In the genomic region with DNA sequence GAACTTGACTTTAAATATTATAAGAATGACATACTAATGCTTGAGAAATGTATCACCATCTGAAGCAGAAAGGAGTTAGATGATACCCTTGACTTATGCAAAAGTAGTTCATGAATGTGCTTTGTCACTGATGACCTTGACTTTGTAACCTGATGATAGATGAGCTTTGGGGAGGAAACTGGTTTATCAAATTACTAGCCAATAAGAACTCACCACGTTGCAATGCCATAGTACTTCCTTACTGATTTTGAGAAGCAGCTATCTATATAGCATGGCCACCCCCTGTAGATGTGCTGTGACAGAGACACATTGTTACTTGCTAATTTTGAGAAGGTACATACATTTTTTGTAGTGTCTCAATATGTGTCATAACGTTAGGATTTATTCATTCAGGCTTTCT, we compare ENCODE assay signal across 34 mouse cellular contexts.
"Had no signal": no experiment of that assay in that cellular context is flagged by ENCODE, and none has a peak within 500 bp of the region (broad histone marks: within the 10 kb centered on the region; RNA-seq: fewer than 3 reads in every experiment).

No protein-coding gene starts in this region.

- H3K4me1 ChIP-seq: heart, embryonic 12.5 days; heart, embryonic 13.5 days; heart, embryonic 15.5 days; hindbrain, embryonic 10.5 days; hindbrain, embryonic 12.5 days; hindbrain, embryonic 13.5 days; hindbrain, embryonic 15.5 days; intestine, embryonic 15.5 days; kidney, embryonic 15.5 days had no signal

- H3K9ac ChIP-seq: heart, embryonic 12.5 days; heart, embryonic 13.5 days; heart, embryonic 15.5 days; hindbrain, embryonic 12.5 days; hindbrain, embryonic 13.5 days; hindbrain, embryonic 14.5 days; hindbrain, embryonic 15.5 days; intestine, embryonic 15.5 days; kidney, embryonic 15.5 days had no signal

- DNase-seq: heart, postnatal 10 days; heart, postnatal 14 days; heart, postnatal 36 days; heart, postnatal 4 days; kidney, adult 11 months; kidney, adult 18-20 months; kidney, adult 2 months; kidney, adult 8-10 months; kidney, adult 9 months; kidney, postnatal 10 days; kidney, postnatal 14 days; kidney, postnatal 25 days; kidney, postnatal 36 days; kidney, postnatal 4 days; layer of hippocampus, adult 9-11 months; layer of hippocampus, postnatal 36 days had no signal

- H3K36me3 ChIP-seq: heart, embryonic 12.5 days; heart, embryonic 13.5 days; heart, embryonic 15.5 days; hindbrain, embryonic 10.5 days; hindbrain, embryonic 12.5 days; hindbrain, embryonic 13.5 days; hindbrain, embryonic 15.5 days; intestine, embryonic 15.5 days; kidney, embryonic 15.5 days had no signal

- H3K27ac ChIP-seq: heart, embryonic 13.5 days; heart, embryonic 15.5 days; hindbrain, embryonic 10.5 days; hindbrain, embryonic 12.5 days; hindbrain, embryonic 13.5 days; hindbrain, embryonic 14.5 days; hindbrain, embryonic 15.5 days; hindbrain, postnatal 0 days; intestine, embryonic 15.5 days; kidney, embryonic 15.5 days; kidney, postnatal 0 days; layer of hippocampus, adult 2 months; left cerebral cortex, adult 2 months had no signal

- ATAC-seq: hindbrain, embryonic 16.5 days; hindbrain, postnatal 0 days; inflammation-experienced regulatory T-cells, adult 6 months; intestine, embryonic 15.5 days; intestine, embryonic 16.5 days; intestine, postnatal 0 days had no signal

- H3K4me3 ChIP-seq: heart, embryonic 12.5 days; heart, embryonic 13.5 days; heart, embryonic 15.5 days; hindbrain, embryonic 10.5 days; hindbrain, embryonic 12.5 days; hindbrain, embryonic 13.5 days; hindbrain, embryonic 15.5 days; intestine, embryonic 15.5 days; kidney, embryonic 15.5 days; layer of hippocampus, adult 2 months; left cerebral cortex, adult 2 months had no signal

- H3K27me3 ChIP-seq: heart, embryonic 12.5 days; heart, embryonic 13.5 days; heart, embryonic 15.5 days; hindbrain, embryonic 12.5 days; hindbrain, embryonic 13.5 days; hindbrain, embryonic 15.5 days; intestine, embryonic 15.5 days; kidney, embryonic 15.5 days had no signal

- H3K9me3 ChIP-seq: heart, embryonic 12.5 days; heart, embryonic 13.5 days; heart, embryonic 15.5 days; hindbrain, embryonic 10.5 days; hindbrain, embryonic 12.5 days; hindbrain, embryonic 13.5 days; hindbrain, embryonic 15.5 days; intestine, embryonic 15.5 days; kidney, embryonic 15.5 days had no signal
